ENCODE assay signal across 30 mouse cellular contexts in the genomic region with DNA sequence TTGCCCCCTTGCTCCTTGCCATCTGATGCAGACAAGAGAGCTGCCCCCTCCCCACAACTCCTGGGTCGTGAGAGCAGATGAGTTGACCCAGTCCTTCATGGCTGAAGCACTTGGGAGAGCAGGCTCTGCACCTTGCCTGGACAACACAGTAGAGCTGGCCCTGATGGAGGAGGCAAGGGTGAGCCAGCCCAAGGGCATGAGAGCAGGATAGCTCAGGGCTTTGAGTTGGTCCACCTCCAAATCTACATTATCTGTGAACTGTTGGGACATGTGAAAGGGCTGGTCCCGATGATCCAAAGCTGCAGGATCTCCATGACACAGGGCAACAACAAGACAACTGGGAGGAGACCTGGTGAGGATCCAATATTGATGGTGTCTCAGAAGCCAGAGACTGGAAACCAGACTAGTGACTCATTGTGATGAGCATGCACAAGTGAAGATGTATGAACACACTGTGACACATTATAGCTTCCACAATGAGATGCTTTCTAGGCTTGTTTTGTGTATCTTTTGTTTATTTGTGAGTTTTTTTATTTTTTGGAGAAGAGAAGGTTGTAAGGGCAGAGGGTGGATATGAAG. TPM values are rescaled to one million over a fixed set of nuclear protein-coding genes. Genes with fewer than 3 reads are reported as not detected.
DNase-seq lines count a peak whose midpoint lies in the region; ATAC-seq and TF ChIP-seq lines count a peak whose summit lies in the region.
"Had no signal": no experiment of that assay in that cellular context is flagged by ENCODE, and none has a peak within 500 bp of the region (broad histone marks: within the 10 kb centered on the region; RNA-seq: fewer than 3 reads in every experiment).

No protein-coding gene starts in this region.

- peak; percentile 52 for DNase-seq in cerebellum, adult 11-12 months
- no peak for DNase-seq in cerebellum, adult 11 months
- DNase-seq in forebrain, postnatal 0 days = no peak
- no peak for DNase-seq in midbrain, embryonic 10.5 days (ENCODE audit: low spot score)
- no peak for DNase-seq in adrenal gland, adult (ENCODE audit: inconsistent age in 2 of 2, low spot score in 1 of 2)
- DNase-seq: adrenal gland, postnatal 36 days; kidney, adult 9 months; kidney, postnatal 14 days; liver, embryonic 13.5 days; lung, adult 2 months; lung, postnatal 14 days; spleen, adult 18-20 months had no signal

- no peaks in the 10 kb centered on the region for H3K9me3 ChIP-seq in forebrain, embryonic 15.5 days
- H3K9me3 ChIP-seq in forebrain, postnatal 0 days (ENCODE audit: low read length) = no peaks in the 10 kb centered on the region
- H3K9me3 ChIP-seq in midbrain, embryonic 10.5 days (replicated peaks) = no peaks in the 10 kb centered on the region
- no peaks in the 10 kb centered on the region for H3K9me3 ChIP-seq in midbrain, embryonic 15.5 days
- H3K9me3 ChIP-seq in midbrain, embryonic 13.5 days = no peaks in the 10 kb centered on the region
- H3K9me3 ChIP-seq: hindbrain, embryonic 15.5 days; limb, embryonic 13.5 days; liver, embryonic 13.5 days had no signal

- TF ChIP-seq CTCF in forebrain, postnatal 0 days (IDR thresholded peaks at IDR 0.05; ENCODE audit: low read depth) = no peak

- no peak for ATAC-seq in forebrain, embryonic 15.5 days (replicated peaks)
- ATAC-seq in forebrain, postnatal 0 days = no peak
- no peak for ATAC-seq in midbrain, embryonic 15.5 days (replicated peaks)
- no peak for ATAC-seq in midbrain, embryonic 13.5 days
- ATAC-seq: intestine, embryonic 16.5 days had no signal

- 74% methylated on average over 2 of the region's 2 CpGs for WGBS in forebrain, embryonic 15.5 days
- WGBS in forebrain, postnatal 0 days = 66% methylated on average over 2 of the region's 2 CpGs
- 85% methylated on average over 2 of the region's 2 CpGs for WGBS in midbrain, embryonic 10.5 days
- WGBS in midbrain, embryonic 15.5 days = 84% methylated on average over 2 of the region's 2 CpGs
- WGBS in midbrain, embryonic 13.5 days = 61% methylated on average over 2 of the region's 2 CpGs

- peak overlapping the region; percentile 72; the same call in 1 of the 2 replicates for H3K27ac ChIP-seq in forebrain, embryonic 15.5 days (replicated peaks)
- no peak overlapping the region for H3K27ac ChIP-seq in forebrain, postnatal 0 days (ENCODE audit: low read depth, low read length)
- peak overlapping the region; percentile 80; the same call in 1 of the 2 replicates for H3K27ac ChIP-seq in midbrain, embryonic 10.5 days (replicated peaks)
- no peak overlapping the region for H3K27ac ChIP-seq in midbrain, embryonic 15.5 days
- H3K27ac ChIP-seq in midbrain, embryonic 13.5 days = peak overlapping the region; percentile 82; the same call in 1 of the 2 replicates
- H3K27ac ChIP-seq: limb, embryonic 13.5 days; liver, embryonic 13.5 days had no signal

- no peak overlapping the region for H3K4me2 ChIP-seq in forebrain, embryonic 15.5 days (replicated peaks)
- no peak overlapping the region for H3K4me2 ChIP-seq in forebrain, postnatal 0 days (ENCODE audit: low read depth)
- no peak overlapping the region for H3K4me2 ChIP-seq in midbrain, embryonic 15.5 days
- no peak overlapping the region for H3K4me2 ChIP-seq in midbrain, embryonic 13.5 days (replicated peaks)
- H3K4me2 ChIP-seq: heart, embryonic 11.5 days; hindbrain, embryonic 15.5 days; limb, embryonic 13.5 days; liver, embryonic 13.5 days had no signal

- H3K9ac ChIP-seq in forebrain, embryonic 15.5 days (replicated peaks) = no peak overlapping the region
- H3K9ac ChIP-seq in forebrain, postnatal 0 days = no peak overlapping the region
- no peak overlapping the region for H3K9ac ChIP-seq in midbrain, embryonic 15.5 days
- no peak overlapping the region for H3K9ac ChIP-seq in midbrain, embryonic 13.5 days (replicated peaks)
- H3K9ac ChIP-seq: hindbrain, embryonic 15.5 days; limb, embryonic 13.5 days; liver, embryonic 13.5 days had no signal

- H3K4me3 ChIP-seq in forebrain, embryonic 15.5 days = no peak overlapping the region
- H3K4me3 ChIP-seq in forebrain, postnatal 0 days (ENCODE audit: low read depth, low read length) = no peak overlapping the region
- no peak overlapping the region for H3K4me3 ChIP-seq in midbrain, embryonic 10.5 days
- no peak overlapping the region for H3K4me3 ChIP-seq in midbrain, embryonic 15.5 days
- H3K4me3 ChIP-seq in midbrain, embryonic 13.5 days (replicated peaks) = no peak overlapping the region
- H3K4me3 ChIP-seq: hindbrain, embryonic 15.5 days; limb, embryonic 13.5 days; liver, embryonic 13.5 days had no signal

- no peaks in the 10 kb centered on the region for H3K27me3 ChIP-seq in forebrain, embryonic 15.5 days
- H3K27me3 ChIP-seq in forebrain, postnatal 0 days (ENCODE audit: insufficient read depth, low read length) = no peaks in the 10 kb centered on the region
- H3K27me3 ChIP-seq in midbrain, embryonic 10.5 days (ENCODE audit: low read depth, poor library complexity, severe bottlenecking) = no peaks in the 10 kb centered on the region
- no peaks in the 10 kb centered on the region for H3K27me3 ChIP-seq in midbrain, embryonic 15.5 days (replicated peaks)
- H3K27me3 ChIP-seq in midbrain, embryonic 13.5 days = no peaks in the 10 kb centered on the region
- H3K27me3 ChIP-seq: hindbrain, embryonic 15.5 days had no signal

- peaks cover 28% of the 10 kb centered on the region for H3K4me1 ChIP-seq in forebrain, embryonic 15.5 days
- H3K4me1 ChIP-seq in forebrain, postnatal 0 days (ENCODE audit: insufficient read depth) = peaks cover 11% of the 10 kb centered on the region
- H3K4me1 ChIP-seq in midbrain, embryonic 10.5 days = peaks cover 51% of the 10 kb centered on the region
- peaks cover 19% of the 10 kb centered on the region for H3K4me1 ChIP-seq in midbrain, embryonic 15.5 days
- H3K4me1 ChIP-seq in midbrain, embryonic 13.5 days (replicated peaks) = peaks cover 44% of the 10 kb centered on the region
- H3K4me1 ChIP-seq: limb, embryonic 13.5 days; liver, embryonic 13.5 days had no signal

- H3K36me3 ChIP-seq in forebrain, embryonic 15.5 days = no peaks in the 10 kb centered on the region
- H3K36me3 ChIP-seq in forebrain, postnatal 0 days (ENCODE audit: insufficient read depth) = no peaks in the 10 kb centered on the region
- no peaks in the 10 kb centered on the region for H3K36me3 ChIP-seq in midbrain, embryonic 10.5 days
- H3K36me3 ChIP-seq in midbrain, embryonic 15.5 days (replicated peaks) = no peaks in the 10 kb centered on the region
- H3K36me3 ChIP-seq in midbrain, embryonic 13.5 days = no peaks in the 10 kb centered on the region
- H3K36me3 ChIP-seq: hindbrain, embryonic 15.5 days; limb, embryonic 13.5 days; liver, embryonic 13.5 days had no signal

RNA-seq across cellular contexts. Expression of gene Myt1, which starts 4.9 kb away (rescaled TPM):
- 26.7 and 30.7 TPM in 2 replicates for polyA plus RNA-seq in forebrain, embryonic 15.5 days (2015; fragmentation: Nextera tagmentation; extraction: Ambion mirVana)
- total RNA-seq in forebrain, postnatal 0 days (2014; rRNA removed) = 39.0 and 55.0 TPM in 2 replicates
- polyA plus RNA-seq in forebrain, postnatal 0 days (2015; fragmentation: Nextera tagmentation; extraction: Ambion mirVana) = 4.0 and 6.7 TPM in 2 replicates
- 14.3 and 33.2 TPM in 2 replicates for polyA plus RNA-seq in midbrain, embryonic 10.5 days (2016; fragmentation: Nextera tagmentation; extraction: Ambion mirVana)
- polyA plus RNA-seq in midbrain, embryonic 15.5 days (2015; fragmentation: Nextera tagmentation; extraction: Ambion mirVana) = 22.0 and 24.6 TPM in 2 replicates
- 46.9 and 49.2 TPM in 2 replicates for polyA plus RNA-seq in midbrain, embryonic 13.5 days (2015; fragmentation: Nextera tagmentation; extraction: Ambion mirVana)
- total RNA-seq: gastrocnemius, adult 8-10 months; granulocyte monocyte progenitor cell, adult 5-6 weeks; megakaryocyte progenitor cell, adult 5-6 weeks had no signal
- polyA plus RNA-seq: heart, postnatal 0 days; liver, embryonic 13.5 days; lung, adult 2 months; thymus, postnatal 0 days had no signal

RNA-seq across cellular contexts. Expression of gene Oprl1, which starts 43.4 kb away (rescaled TPM):
- 47.6 and 54.1 TPM in 2 replicates for polyA plus RNA-seq in forebrain, embryonic 15.5 days (2015; fragmentation: Nextera tagmentation; extraction: Ambion mirVana)
- total RNA-seq in forebrain, postnatal 0 days (2014; rRNA removed) = 114 and 134 TPM in 2 replicates
- 51.3 and 62.5 TPM in 2 replicates for polyA plus RNA-seq in forebrain, postnatal 0 days (2015; fragmentation: Nextera tagmentation; extraction: Ambion mirVana)
- 6.4 and 14.5 TPM in 2 replicates for polyA plus RNA-seq in midbrain, embryonic 10.5 days (2016; fragmentation: Nextera tagmentation; extraction: Ambion mirVana)
- polyA plus RNA-seq in midbrain, embryonic 15.5 days (2015; fragmentation: Nextera tagmentation; extraction: Ambion mirVana) = 106 and 107 TPM in 2 replicates
- 82.3 and 83.9 TPM in 2 replicates for polyA plus RNA-seq in midbrain, embryonic 13.5 days (2015; fragmentation: Nextera tagmentation; extraction: Ambion mirVana)
- total RNA-seq: gastrocnemius, adult 8-10 months; granulocyte monocyte progenitor cell, adult 5-6 weeks; megakaryocyte progenitor cell, adult 5-6 weeks; monocyte, adult 5-6 weeks had no signal

RNA-seq across cellular contexts. Expression of gene Lkaaear1, which starts 60.0 kb away (rescaled TPM):
- polyA plus RNA-seq in forebrain, embryonic 15.5 days (2015; fragmentation: Nextera tagmentation; extraction: Ambion mirVana) = not detected in 2 replicates
- not detected in 2 replicates for total RNA-seq in forebrain, postnatal 0 days (2014; rRNA removed)
- not detected in 2 replicates for polyA plus RNA-seq in forebrain, postnatal 0 days (2015; fragmentation: Nextera tagmentation; extraction: Ambion mirVana)
- not detected in 2 replicates for polyA plus RNA-seq in midbrain, embryonic 10.5 days (2016; fragmentation: Nextera tagmentation; extraction: Ambion mirVana)
- polyA plus RNA-seq in midbrain, embryonic 15.5 days (2015; fragmentation: Nextera tagmentation; extraction: Ambion mirVana) = not detected in 2 replicates
- polyA plus RNA-seq in midbrain, embryonic 13.5 days (2015; fragmentation: Nextera tagmentation; extraction: Ambion mirVana) = not detected in 2 replicates
- total RNA-seq: adrenal gland, adult 18-20 months; adrenal gland, postnatal 36 days; gastrocnemius, adult 8-10 months; granulocyte monocyte progenitor cell, adult 5-6 weeks; layer of hippocampus, adult 18-20 months; layer of hippocampus, postnatal 36 days; left cerebral cortex, postnatal 25 days; megakaryocyte progenitor cell, adult 5-6 weeks; monocyte, adult 5-6 weeks had no signal
- polyA plus RNA-seq: embryonic facial prominence, embryonic 14.5 days; heart, embryonic 11.5 days; heart, postnatal 0 days; hindbrain, embryonic 15.5 days; intestine, embryonic 16.5 days; limb, embryonic 13.5 days; liver, embryonic 13.5 days; lung, adult 2 months; thymus, postnatal 0 days had no signal

Comparison
In these comparisons a context has a peak if more than half of its experiments do, and no peak if none do; other contexts are left out.
1. H3K27ac ChIP-seq: peak in forebrain, embryonic 15.5 days (single experiment), midbrain, embryonic 10.5 days (single experiment) and midbrain, embryonic 13.5 days (single experiment); none in forebrain, postnatal 0 days (single experiment) and midbrain, embryonic 15.5 days (single experiment).